10 mouse cellular contexts compared by ENCODE assay signal in genomic region chr2:118114671-118115070, GRCm38 (mm10). TPM values are rescaled to one million over a fixed set of nuclear protein-coding genes. Genes with fewer than 3 reads are reported as not detected.
A peak's percentile ranks its signal among the peaks of the same experiment; 100 is the strongest.
DNase-seq lines count a peak whose midpoint lies in the region; ATAC-seq and TF ChIP-seq lines count a peak whose summit lies in the region.
"Had no signal": no experiment of that assay in that cellular context is flagged by ENCODE, and none has a peak within 500 bp of the region (broad histone marks: within the 10 kb centered on the region; RNA-seq: fewer than 3 reads in every experiment).

No protein-coding gene starts in this region.

- no peak for ATAC-seq in heart, embryonic 15.5 days (replicated peaks; ENCODE audit: insufficient number of reproducible peaks, insufficient read depth, low FRiP score, low read depth)
- no peak for ATAC-seq in midbrain, embryonic 13.5 days
- ATAC-seq in midbrain, embryonic 11.5 days (ENCODE audit: low FRiP score) = no peak
- no peak for ATAC-seq in intestine, embryonic 15.5 days
- ATAC-seq in stomach, postnatal 0 days (ENCODE audit: low FRiP score, low TSS enrichment) = no peak
- ATAC-seq: activated CD4-positive, CD25-positive, alpha-beta regulatory T cell, adult 4 months had no signal

- no peak overlapping the region for H3K27ac ChIP-seq in heart, embryonic 15.5 days
- H3K27ac ChIP-seq in heart, adult 2 months = no peak overlapping the region
- H3K27ac ChIP-seq in midbrain, embryonic 13.5 days = no peak overlapping the region
- no peak overlapping the region for H3K27ac ChIP-seq in midbrain, embryonic 11.5 days (ENCODE audit: low read depth, low read length)
- H3K27ac ChIP-seq in intestine, embryonic 15.5 days = no peak overlapping the region
- no peak overlapping the region for H3K27ac ChIP-seq in stomach, postnatal 0 days (replicated peaks)

- TF ChIP-seq CTCF in heart, adult 2 months (IDR thresholded peaks at IDR 0.05) = no peak
- TF ChIP-seq CTCF in stomach, postnatal 0 days (IDR thresholded peaks at IDR 0.05; ENCODE audit: low read depth) = no peak

- no peaks in the 10 kb centered on the region for H3K9me3 ChIP-seq in heart, embryonic 15.5 days (replicated peaks)
- H3K9me3 ChIP-seq in midbrain, embryonic 13.5 days = no peaks in the 10 kb centered on the region
- H3K9me3 ChIP-seq in midbrain, embryonic 11.5 days (ENCODE audit: control insufficient read depth, low read length) = no peaks in the 10 kb centered on the region
- H3K9me3 ChIP-seq in intestine, embryonic 15.5 days = no peaks in the 10 kb centered on the region
- no peaks in the 10 kb centered on the region for H3K9me3 ChIP-seq in stomach, postnatal 0 days (ENCODE audit: control insufficient read depth, low read length)

- intact Hi-C loops in heart, adult 2 months (cut with DNase I) = loop anchor here (5.0 kb wide), 2 partner anchors 277 to 492 kb away; no protein-coding TSS in a partner anchor

- WGBS in heart, embryonic 15.5 days = 75% methylated on average over 10 of the region's 10 CpGs
- 81% methylated on average over 10 of the region's 10 CpGs for WGBS in heart, adult 2 months
- WGBS in midbrain, embryonic 13.5 days = 63% methylated on average over 10 of the region's 10 CpGs
- WGBS in midbrain, embryonic 11.5 days = 69% methylated on average over 10 of the region's 10 CpGs
- 84% methylated on average over 10 of the region's 10 CpGs for WGBS in intestine, embryonic 15.5 days
- WGBS in stomach, postnatal 0 days = 72% methylated on average over 10 of the region's 10 CpGs

- H3K79me2 ChIP-seq in heart, adult 2 months (replicated peaks; ENCODE audit: control insufficient read depth, insufficient read depth, low read length) = no peaks in the 10 kb centered on the region

- no peak for TF ChIP-seq EP300 in heart, adult 2 months (IDR thresholded peaks at IDR 0.05; ENCODE audit: insufficient read depth, low read depth, low read length)
- no peak for TF ChIP-seq EP300 in stomach, postnatal 0 days (optimal IDR thresholded peaks at IDR 0.05)

- no peak overlapping the region for H3K9ac ChIP-seq in heart, embryonic 15.5 days
- no peak overlapping the region for H3K9ac ChIP-seq in heart, adult 2 months (ENCODE audit: low read depth, low read length)
- no peak overlapping the region for H3K9ac ChIP-seq in midbrain, embryonic 13.5 days (replicated peaks)
- no peak overlapping the region for H3K9ac ChIP-seq in midbrain, embryonic 11.5 days (ENCODE audit: low read length)
- H3K9ac ChIP-seq in intestine, embryonic 15.5 days = no peak overlapping the region
- peak overlapping the region; percentile 35; the same call in 1 of the 2 replicates for H3K9ac ChIP-seq in stomach, postnatal 0 days (ENCODE audit: low read length)

- H3K27me3 ChIP-seq in heart, embryonic 15.5 days = no peaks in the 10 kb centered on the region
- H3K27me3 ChIP-seq in heart, adult 2 months (ENCODE audit: control insufficient read depth, insufficient read depth, low read length) = 0 out of 2 replicates have a peak, but pooled peaks cover 1% of the 10 kb centered on the region
- H3K27me3 ChIP-seq in midbrain, embryonic 13.5 days = peaks cover 25% of the 10 kb centered on the region
- H3K27me3 ChIP-seq in midbrain, embryonic 11.5 days (ENCODE audit: control insufficient read depth, insufficient read depth, low read length) = peaks cover 6% of the 10 kb centered on the region; the same call in 1 of the 2 replicates
- no peaks in the 10 kb centered on the region for H3K27me3 ChIP-seq in intestine, embryonic 15.5 days (replicated peaks)
- H3K27me3 ChIP-seq in stomach, postnatal 0 days (ENCODE audit: control insufficient read depth, insufficient read depth, low read length) = no peaks in the 10 kb centered on the region

- H3K4me2 ChIP-seq in heart, embryonic 15.5 days = peak overlapping the region; percentile 34; the same call in 1 of the 2 replicates
- H3K4me2 ChIP-seq in midbrain, embryonic 13.5 days (replicated peaks) = 0 out of 2 replicates have a peak overlapping the region, but pooled peaks have one; percentile 2
- H3K4me2 ChIP-seq in midbrain, embryonic 11.5 days = no peak overlapping the region
- H3K4me2 ChIP-seq in intestine, embryonic 15.5 days (replicated peaks) = peak overlapping the region; percentile 91
- H3K4me2 ChIP-seq in stomach, postnatal 0 days (replicated peaks; ENCODE audit: low read depth) = peak overlapping the region; percentile 67

- peaks cover 9% of the 10 kb centered on the region for H3K36me3 ChIP-seq in heart, embryonic 15.5 days
- H3K36me3 ChIP-seq in heart, adult 2 months (ENCODE audit: control insufficient read depth, insufficient read depth, low read length) = no peaks in the 10 kb centered on the region
- H3K36me3 ChIP-seq in midbrain, embryonic 13.5 days = no peaks in the 10 kb centered on the region
- H3K36me3 ChIP-seq in midbrain, embryonic 11.5 days (ENCODE audit: control insufficient read depth, insufficient read depth, low read length) = no peaks in the 10 kb centered on the region; the same call in none of the 2 replicates
- peaks cover 13% of the 10 kb centered on the region for H3K36me3 ChIP-seq in intestine, embryonic 15.5 days
- peaks cover 34% of the 10 kb centered on the region for H3K36me3 ChIP-seq in stomach, postnatal 0 days (ENCODE audit: control insufficient read depth, insufficient read depth, low read length)

- peaks cover 26% of the 10 kb centered on the region for H3K4me1 ChIP-seq in heart, embryonic 15.5 days (replicated peaks)
- peaks cover 2% of the 10 kb centered on the region; the same call in 1 of the 2 replicates for H3K4me1 ChIP-seq in heart, adult 2 months (ENCODE audit: control insufficient read depth, insufficient read depth, low read length)
- peaks cover 36% of the 10 kb centered on the region for H3K4me1 ChIP-seq in midbrain, embryonic 13.5 days (replicated peaks)
- H3K4me1 ChIP-seq in midbrain, embryonic 11.5 days (ENCODE audit: control insufficient read depth, insufficient read depth, low read length) = peaks cover 8% of the 10 kb centered on the region
- H3K4me1 ChIP-seq in intestine, embryonic 15.5 days (replicated peaks) = peaks cover 14% of the 10 kb centered on the region
- peaks cover 7% of the 10 kb centered on the region; the same call in 1 of the 2 replicates for H3K4me1 ChIP-seq in stomach, postnatal 0 days (replicated peaks; ENCODE audit: control insufficient read depth, insufficient read depth)

- no peak for TF ChIP-seq POLR2A in heart, adult 2 months (IDR thresholded peaks at IDR 0.05; ENCODE audit: insufficient read depth, low read depth, low read length)

- H3K4me3 ChIP-seq in heart, embryonic 15.5 days = peak overlapping the region; percentile 64; the same call in 1 of the 2 replicates
- H3K4me3 ChIP-seq in heart, adult 2 months = no peak overlapping the region
- H3K4me3 ChIP-seq in midbrain, embryonic 13.5 days (replicated peaks) = no peak overlapping the region
- H3K4me3 ChIP-seq in midbrain, embryonic 11.5 days (ENCODE audit: low read depth, low read length) = no peak overlapping the region
- H3K4me3 ChIP-seq in intestine, embryonic 15.5 days (replicated peaks) = no peak overlapping the region
- H3K4me3 ChIP-seq in stomach, postnatal 0 days (ENCODE audit: low read depth, low read length) = peak overlapping the region; percentile 67

- DNase-seq in heart, adult 2 months = no peak
- DNase-seq in midbrain, embryonic 11.5 days (ENCODE audit: low spot score, missing footprints) = no peak
- DNase-seq in stomach, postnatal 0 days (ENCODE audit: low spot score) = no peak
- DNase-seq in spleen, postnatal 10 days (ENCODE audit: low spot score in 2 of 2) = no peak
- no peak for DNase-seq in cerebellum, adult 9-10 months
- DNase-seq: cerebellum, adult 11-12 months had no signal

RNA-seq across cellular contexts. Expression of gene Thbs1, which starts 3.0 kb away (rescaled TPM):
- 32.2 and 37.7 TPM in 2 replicates for polyA plus RNA-seq in heart, embryonic 15.5 days (2015; fragmentation: Nextera tagmentation; extraction: Ambion mirVana)
- total RNA-seq in heart, adult 2 months (2021) = 10 to 100 TPM; 10.0 to 24.4 TPM
- polyA plus RNA-seq in heart, adult 2 months (2012; rRNA removed) = 6.3 and 6.7 TPM in 2 replicates
- 4.3 and 5.1 TPM in 2 replicates for polyA plus RNA-seq in midbrain, embryonic 13.5 days (2015; fragmentation: Nextera tagmentation; extraction: Ambion mirVana)
- polyA plus RNA-seq in midbrain, embryonic 11.5 days (2014; fragmentation: Nextera tagmentation; extraction: Ambion mirVana) = 37.4 and 42.0 TPM in 2 replicates
- polyA plus RNA-seq in intestine, embryonic 15.5 days (2015; fragmentation: Nextera tagmentation; extraction: Ambion mirVana) = 21.6 and 23.6 TPM in 2 replicates
- polyA plus RNA-seq in stomach, postnatal 0 days (2015; fragmentation: Nextera tagmentation; extraction: Ambion mirVana) = 18.9 and 19.0 TPM in 2 replicates
- polyA plus RNA-seq: activated CD4-positive, CD25-positive, alpha-beta regulatory T cell, adult 4 months had no signal

Comparison
In these comparisons a context has a peak if more than half of its experiments do, and no peak if none do; other contexts are left out.
1. H3K4me3 ChIP-seq: peak in heart, embryonic 15.5 days (single experiment) and stomach, postnatal 0 days (single experiment); none in heart, adult 2 months (single experiment), midbrain, embryonic 13.5 days (single experiment), midbrain, embryonic 11.5 days (single experiment) and intestine, embryonic 15.5 days (single experiment).